Mouse (Mus musculus): ENCODE data around the gene Pla2g4e.
A peak's percentile ranks its signal among the peaks of the same experiment; 100 is the strongest.

Pla2g4e gene

DNA sequence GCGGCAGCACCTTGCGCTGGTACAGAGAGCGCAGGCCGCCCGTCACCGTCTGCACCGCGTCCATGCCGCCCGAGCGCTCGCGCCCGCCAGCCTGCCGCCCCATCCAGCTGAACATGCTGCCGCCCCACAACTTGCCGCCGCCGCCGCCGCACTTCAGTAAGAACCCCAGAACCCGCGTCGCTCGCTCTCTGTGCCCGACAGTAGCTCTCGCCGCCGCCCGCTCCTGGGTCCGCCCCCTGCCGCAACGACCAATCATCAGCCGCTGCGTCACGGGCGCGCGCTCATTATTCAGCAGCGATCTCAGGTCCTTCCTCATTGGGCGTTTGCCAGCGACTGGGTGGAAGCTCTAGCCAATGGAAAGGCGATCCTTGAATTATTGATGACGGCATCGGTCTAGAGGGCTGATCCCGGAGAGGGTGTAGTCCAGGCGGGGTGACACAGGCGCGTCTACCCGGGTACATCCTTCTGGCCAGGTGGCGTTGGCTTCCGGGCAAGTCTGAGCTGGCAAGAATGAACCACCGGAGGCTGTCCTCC lies 90.7 kb downstream of the Pla2g4e start, which contains the start of gene Ehd4:
Gene Ehd4, minus strand, starts transcription at position 246 of the 534 bp plus-strand sequence.
- peak; percentile 92 for DNase-seq (ENCODE audit: low spot score)

DNA sequence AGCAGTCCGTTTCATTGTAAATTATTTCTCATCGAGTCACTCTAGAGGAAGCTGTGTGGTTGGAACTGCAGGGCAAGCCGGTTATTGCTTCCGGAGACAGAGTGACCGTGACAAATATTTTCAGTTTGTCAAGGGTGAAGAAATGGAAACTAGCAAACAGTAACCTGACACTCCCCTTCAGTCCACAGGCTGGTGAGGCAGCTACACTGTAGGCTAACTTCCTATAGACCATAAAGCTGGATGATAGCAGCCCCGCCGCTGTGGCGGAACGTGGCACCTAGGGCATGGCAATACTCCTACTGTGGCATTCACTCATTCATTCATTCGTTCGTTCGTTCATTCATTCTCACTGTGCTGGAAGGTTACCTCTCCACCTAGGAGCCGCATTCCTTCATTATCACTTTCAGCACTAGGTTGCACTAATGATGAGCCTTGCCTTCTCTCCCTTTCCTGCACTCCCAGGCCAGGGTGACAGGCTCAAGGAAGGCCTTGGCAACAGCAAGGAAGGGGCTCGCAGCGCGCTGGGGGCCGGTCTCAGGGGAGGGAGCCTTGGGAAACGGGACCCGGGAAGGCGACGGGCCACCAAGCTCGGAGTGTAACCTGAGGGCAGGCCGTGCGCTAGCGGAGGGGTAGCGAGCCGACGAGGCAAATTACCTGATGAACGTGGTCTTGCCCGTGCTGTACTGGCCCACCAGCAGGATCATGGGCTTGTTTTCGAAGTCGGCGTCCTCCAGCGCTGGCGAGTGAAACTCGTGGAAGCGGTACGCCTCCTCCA lies 91.4 kb downstream of the Pla2g4e start:
- no peak for DNase-seq (ENCODE audit: low spot score)

DNA sequence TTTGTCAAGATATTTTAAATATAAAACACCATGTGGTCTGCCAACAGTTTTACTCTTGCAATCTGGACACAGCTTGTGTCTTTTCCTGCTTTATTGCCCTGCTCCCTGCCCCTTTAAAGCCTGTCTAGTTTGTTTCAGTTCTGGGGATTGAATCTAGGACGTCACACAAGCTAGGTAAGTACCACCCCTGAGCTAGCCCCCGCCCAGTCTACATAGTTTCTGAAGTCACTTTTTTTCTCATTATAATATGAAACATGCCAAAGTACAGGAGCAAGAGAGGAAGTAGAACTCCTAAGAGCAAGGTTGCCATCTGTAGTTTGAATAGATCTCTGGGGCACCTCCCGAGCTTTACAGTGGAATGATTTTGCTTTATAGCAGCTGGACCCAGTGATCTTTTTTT lies 94.6 kb downstream of the Pla2g4e start:
- DNase-seq (ENCODE audit: low spot score): no peak

DNA sequence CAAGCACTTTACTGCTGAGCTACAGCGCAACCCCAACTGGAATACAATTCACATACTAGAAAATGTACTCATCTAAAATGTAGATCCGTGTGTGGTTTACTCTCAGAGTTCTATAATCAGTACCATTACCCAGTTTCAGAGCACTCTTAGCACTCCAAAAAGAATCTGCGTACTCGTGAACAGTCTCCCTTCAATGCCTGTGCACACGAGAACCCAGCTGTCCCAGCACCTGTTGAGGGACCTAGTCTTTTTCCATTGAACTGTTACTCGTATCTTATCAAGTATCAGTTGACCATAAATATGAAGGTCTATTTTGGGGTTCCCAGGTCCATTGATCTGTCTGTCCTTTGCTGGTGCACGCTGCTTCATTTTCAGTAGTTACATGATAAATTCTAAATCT lies 95.5 kb downstream of the Pla2g4e start:
- no peak for DNase-seq (ENCODE audit: low spot score)

DNA sequence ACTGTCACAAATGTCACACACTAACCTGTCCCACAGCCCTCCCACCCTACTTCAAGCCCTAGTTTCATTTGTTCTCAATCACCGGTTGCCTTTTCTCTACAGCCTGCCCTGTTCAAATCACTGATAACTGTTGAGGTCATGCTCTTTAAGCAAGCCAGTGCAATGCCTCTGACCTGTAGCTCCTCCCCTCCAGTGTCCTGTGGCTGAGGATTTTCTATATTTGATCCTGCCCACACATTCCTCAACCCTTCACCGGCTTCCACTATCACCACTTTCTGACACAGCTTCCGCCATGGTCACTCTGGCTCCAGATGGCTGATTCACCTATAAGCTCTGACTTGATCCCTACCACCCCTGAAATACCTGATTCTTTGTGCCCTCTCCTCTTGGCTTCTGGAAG lies 97.1 kb downstream of the Pla2g4e start:
- no peak for DNase-seq (ENCODE audit: low spot score)

DNA sequence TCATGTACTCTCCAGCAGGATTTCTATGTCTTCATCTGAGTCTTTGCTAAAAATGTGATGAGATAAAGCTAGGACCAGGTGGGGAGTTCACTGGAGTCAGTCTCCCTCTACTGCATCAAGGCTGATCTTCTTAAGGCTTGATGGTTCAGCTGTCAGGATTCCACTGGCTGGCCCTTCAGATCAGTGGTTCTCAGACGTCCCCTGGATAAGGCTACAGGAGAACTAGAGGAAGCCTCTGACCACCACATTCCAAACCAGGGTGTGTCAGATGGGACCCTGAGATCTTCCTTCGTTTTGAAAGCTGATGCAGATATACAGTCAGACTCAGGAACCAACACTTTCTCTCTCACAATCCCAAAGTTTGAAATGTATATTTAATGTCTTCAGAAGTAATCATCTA lies 97.8 kb downstream of the Pla2g4e start:
- DNase-seq (ENCODE audit: low spot score): no peak

DNA sequence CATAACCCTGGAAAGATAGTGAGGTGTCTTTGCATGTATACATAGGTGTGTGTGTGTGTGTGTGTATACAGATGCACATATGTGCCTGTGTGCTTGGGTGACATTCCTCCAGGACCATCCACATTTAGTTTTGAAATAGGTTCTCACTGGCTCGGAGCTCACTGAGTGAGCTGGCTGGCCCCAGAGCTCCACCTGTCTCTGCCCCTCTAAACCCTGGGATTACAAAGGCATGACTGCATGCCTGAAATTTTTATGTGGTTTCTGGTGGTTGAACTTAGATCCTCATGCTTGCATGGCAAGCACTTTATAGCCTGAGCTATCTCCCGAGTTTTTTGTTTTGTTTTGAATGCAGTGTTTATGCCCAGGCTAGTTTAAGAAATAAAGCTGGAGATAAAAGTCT lies 98.6 kb downstream of the Pla2g4e start:
- DNase-seq (ENCODE audit: low spot score): no peak

DNA sequence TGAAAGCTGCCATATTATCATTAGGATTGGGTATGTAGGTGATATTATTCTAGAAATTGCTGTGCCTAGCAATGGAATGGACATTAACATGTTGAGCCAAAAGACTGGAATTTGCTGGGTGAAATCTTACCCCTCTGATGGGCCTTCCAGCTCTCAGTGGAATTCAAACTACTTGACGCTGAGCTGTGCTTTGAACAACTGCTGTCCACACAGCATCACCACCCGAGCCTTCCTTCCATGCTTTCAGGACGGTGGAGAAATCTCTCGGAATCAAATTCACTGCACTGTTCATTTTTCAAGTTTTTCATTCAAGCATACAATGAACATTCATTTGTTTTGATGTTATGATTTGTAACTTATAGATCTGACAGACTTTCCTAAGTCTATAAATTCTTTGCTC lies 100.7 kb downstream of the Pla2g4e start:
- DNase-seq (ENCODE audit: low spot score): no peak

DNA sequence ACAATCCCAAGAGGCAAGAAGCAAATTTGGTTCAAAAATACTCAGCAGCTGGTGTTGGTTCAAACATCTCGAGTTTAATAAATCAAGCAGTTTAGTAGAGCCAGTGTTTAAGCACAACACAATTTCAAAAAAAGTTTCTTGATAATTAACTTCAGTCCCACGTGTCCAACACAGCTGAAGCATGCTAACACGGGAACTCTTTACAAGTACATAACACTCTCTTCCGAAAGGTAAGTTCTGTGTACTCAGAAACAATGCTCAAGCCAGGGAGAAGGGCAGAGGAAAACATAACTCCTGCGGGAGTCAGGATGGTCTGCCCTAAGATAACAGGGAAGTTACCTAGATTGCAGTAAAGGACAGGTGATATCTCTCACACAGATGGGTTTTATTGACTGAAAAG lies 102.8 kb downstream of the Pla2g4e start:
- DNase-seq (ENCODE audit: low spot score): no peak

DNA sequence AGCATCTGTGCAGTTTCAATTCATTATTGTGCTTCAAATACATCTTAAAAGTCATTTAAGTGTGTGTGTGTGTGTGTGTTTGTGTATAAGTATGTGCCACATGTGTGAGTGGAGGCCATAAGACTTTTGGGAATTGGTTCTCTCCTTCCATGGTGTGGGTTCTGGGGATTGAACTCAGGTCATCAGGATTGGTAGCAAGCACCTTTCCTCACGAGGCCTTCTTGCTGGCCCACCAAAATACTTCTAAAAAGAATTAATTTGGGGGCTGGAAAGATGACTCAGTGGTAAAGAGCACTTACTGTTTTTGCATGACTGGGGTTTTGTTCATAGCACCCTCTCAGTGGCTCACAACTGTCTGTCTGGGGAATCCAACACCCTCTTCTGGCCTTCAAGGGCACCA lies 103.5 kb downstream of the Pla2g4e start:
- no peak for DNase-seq (ENCODE audit: low spot score)

DNA sequence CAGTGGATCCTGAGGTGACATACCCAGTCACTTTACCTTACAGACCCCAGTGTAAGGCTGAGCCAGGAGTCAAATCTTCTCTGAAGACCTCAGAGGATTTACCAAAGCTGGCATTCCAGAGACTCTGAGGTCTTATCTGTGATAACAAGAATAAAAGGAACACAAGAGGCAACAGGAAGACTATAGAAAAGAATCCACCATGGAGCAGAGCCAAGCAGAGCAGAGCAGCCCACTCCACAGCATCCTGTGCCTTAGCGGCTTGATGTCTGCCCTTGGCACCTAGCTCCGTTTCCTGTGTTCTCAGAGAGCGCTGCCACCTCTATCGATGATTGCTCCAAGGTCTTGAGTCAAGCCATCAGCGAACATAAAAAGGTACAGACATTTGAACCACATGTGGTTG lies 104.8 kb downstream of the Pla2g4e start:
- no peak for DNase-seq (ENCODE audit: low spot score)

DNA sequence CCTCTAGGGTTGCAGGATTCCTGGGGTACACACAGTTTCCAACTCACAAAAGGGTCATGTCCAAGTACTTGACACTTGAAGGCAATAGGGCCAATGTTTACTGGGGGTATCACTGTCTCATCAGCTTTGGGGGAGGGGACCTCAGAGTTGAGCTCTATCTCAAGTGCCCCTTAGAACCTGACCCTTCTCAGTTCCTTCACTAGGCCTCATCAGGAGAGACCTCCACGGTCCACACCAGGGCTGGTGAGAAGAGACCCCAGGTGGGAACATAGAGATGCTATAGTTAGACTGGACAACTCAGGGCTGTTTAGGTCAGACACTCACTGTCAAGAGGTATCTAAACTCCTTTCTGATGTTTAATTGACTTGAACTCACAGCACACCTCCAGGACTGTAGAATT lies 106.0 kb downstream of the Pla2g4e start:
- DNase-seq (ENCODE audit: low spot score): no peak

DNA sequence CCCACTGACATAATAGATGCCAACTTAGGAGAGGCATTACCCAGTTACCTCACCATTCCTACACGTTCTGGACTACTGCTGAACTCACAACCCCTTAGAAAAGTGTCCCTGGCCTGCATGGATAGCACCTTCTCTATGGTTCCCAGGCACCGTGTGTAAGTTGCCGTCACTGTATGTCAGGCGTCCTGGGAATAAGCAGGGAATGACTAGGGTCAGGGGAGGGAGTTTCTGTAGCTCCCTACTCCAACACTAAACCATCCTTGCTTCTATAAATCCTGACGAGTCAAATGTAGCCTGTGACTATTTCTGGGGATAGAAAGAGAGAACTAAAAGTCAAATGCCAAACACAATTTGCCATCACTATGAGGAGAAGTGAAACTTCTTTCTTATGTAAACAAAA lies 107.9 kb downstream of the Pla2g4e start:
- DNase-seq (ENCODE audit: low spot score): no peak

DNA sequence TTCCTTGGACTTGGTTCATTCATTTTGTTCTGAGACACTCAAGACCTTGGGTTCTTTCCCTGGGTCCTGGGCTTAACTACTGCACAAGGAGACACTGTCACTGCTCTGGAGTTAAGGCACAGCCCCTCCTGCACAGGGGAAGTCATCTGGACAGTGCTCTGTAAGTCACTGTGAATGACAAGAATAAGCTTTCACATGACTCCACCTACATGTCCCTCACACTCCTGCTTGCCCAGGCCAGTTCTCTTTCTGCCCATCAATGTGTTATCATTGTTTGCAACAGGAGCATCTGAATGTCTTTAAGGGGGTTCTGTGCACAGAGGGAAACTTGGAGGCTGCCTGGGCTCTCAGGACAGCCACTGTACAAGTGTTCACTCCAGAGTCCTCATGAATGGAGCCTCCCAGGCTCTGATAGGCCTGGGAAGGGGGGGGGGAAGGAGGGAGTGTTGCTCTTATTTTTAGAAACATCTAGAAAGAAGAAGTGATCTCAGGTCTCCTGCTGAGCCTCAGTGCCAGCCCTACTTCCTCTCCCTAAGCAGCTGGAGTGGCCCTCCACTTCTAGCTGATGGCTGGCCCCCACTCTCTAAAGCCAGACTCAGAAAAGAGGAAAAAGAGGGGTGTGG lies 110.6 kb downstream of the Pla2g4e start:
- DNase-seq (ENCODE audit: low spot score): no peak

DNA sequence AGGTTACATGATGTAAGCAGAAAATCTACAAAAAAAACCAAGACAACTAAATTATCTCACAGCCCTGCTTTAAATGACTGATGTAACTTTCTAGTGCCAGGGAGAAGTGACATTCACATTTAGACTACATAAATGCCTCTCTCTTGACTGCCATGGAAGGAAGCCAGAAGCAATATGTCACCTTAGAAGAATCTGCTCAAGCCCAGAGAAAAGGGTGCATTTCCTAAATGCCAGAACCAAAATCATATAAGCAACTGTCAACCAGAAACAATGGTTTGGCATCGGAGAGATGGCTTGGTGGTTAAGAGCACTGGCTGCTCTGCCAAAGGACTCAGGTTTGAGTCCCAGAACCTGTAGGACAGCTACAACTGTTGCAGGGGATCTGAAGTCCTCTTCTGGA lies 113.3 kb downstream of the Pla2g4e start:
- DNase-seq (ENCODE audit: low spot score): no peak

DNA sequence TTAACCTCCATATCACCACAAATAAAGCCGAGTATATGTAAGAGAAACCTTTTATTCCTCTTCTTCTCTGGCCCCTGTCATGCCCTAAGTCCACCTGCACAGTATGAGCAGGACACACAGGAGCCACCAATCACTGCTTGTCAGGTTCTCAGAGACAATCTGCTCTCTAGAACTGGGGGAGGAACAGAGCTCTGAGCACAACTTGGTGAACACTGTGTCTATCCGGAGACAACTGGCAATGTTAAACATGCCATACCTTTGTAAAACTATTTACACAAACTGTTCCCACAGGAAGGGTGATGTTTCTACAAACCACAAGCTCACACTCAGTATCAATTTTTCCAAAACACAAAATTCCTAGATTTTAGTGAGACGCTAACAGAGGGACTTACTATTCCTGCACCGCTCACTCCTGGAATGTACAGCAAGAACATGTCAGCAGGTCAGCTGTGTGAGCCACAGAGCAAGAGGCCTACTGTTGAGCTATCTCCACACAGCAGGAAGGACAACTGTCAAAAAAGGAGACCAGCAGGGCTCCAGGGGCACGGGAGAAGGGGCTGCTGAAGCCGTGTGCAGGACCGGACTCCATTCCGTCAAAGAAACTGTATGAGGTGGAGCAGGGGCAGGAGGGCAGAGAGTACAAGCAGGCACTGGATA lies 115.8 kb downstream of the Pla2g4e start:
- DNase-seq (ENCODE audit: low spot score): no peak

DNA sequence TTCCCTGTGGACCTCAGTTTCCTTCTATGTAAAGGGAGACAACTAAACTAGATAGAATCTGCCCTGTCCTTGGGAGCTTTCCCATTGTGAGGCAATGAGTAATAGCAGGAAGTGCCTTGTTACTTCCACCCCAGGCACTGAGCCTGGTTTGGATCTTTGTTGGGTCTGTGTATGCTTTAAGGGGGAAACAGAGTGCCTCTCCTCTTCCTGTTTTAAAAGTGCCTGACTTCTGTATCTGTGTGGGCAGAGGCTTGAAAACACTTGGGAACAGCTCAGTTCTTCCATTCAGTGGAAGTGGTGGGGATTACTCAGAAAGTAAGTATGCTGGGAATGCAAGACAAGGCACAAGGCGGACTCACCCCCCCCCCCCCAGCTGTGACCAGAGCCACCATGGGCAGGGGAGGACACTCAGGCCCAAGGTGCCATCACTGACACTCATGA lies 116.5 kb downstream of the Pla2g4e start:
- no peak for DNase-seq (ENCODE audit: low spot score)

DNA sequence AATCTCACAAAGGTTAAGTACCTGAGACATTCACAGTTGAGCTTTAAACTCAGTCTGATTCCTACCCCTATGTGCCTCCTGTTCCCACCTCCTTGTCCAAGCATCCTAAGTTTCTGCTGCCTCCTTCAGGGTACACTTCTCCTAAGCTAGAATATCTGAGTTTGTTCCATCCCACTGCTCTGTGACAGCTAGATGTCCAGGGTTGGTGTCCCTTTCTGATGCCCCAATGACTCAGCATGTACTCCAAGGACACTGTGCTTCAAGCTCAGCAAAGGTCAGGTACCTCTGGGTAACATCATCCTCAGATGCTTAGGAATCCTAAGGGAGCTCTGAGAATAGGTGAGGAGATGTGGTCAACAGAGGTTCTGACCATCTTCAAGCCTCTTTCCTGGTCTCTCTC lies 117.1 kb downstream of the Pla2g4e start:
- no peak for DNase-seq (ENCODE audit: low spot score)

DNA sequence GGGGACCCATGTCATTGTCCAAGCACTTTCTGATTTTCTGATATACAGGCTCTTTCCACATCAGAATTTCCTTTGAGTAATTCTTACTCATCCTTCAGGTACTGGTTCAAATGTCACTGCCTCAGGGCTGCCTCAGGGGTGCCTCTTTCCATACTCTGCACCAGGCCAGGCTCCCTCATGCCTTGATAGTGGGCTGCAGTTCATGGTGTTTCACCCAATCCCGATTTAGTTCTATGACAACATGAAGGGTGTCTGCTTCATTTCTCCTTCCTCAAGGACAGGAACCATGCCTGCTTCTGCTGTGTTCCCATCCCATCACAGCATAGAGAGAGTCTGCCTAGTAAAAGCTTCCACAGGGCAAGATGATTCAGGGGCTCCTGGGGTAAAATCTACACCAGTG lies 118.2 kb downstream of the Pla2g4e start:
- no peak for DNase-seq (ENCODE audit: low spot score)

DNA sequence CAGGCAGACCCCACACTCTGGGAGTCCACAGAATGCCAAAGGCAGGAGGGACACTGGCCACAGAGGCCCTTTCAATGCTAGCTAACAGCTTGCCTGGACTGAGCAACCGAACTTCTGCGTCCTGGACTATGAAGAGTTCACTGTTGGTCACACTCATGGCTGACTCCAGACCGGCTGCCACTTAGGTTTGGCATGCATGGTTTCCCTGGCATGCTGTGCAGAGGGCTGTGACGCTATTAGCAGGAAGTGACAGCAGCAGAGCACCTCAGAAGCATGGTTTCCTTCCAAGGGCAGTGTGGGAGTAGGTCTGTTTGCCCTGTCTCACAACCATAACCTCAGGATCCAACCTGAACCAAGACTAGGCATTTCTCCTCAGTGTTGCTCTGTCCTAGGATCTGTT lies 118.7 kb downstream of the Pla2g4e start:
- DNase-seq (ENCODE audit: low spot score): no peak

DNA sequence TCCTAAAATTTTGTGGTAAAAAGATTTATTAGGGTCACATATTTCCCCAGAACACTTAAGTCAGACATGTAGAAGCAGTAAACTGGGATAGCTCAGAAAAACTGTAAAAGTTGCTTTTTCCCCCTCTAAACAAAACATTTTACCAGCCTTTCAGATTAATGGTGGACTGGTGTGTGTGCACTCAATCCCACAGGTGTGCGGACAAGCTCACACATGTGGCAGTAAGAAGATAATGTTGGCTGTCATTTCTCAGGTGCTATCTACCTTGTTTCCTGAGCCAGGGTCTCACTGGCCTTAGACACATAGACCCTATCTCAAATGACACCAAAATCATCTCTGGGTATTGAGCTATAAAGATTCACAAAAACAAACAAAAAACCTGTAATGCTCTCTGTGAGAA lies 119.7 kb downstream of the Pla2g4e start:
- no peak for DNase-seq (ENCODE audit: low spot score)

DNA sequence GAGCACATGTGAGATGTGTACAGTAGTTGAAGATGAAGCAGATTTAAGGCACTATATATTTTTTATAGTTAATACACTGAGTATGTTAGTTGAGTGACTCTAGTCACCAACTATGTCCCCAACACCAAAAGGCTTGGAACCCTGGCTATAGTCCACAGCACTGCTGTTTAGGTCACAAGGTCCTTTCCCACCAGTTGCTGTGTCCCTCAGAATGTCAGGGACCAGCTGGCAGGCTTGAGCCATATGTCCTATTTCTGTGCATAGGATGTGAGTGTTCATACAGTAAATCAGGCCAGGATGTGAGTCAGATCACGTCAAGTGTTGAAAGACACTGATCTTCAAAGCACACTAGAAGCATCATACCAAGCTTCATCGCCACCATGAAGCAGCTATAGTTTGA lies 120.2 kb downstream of the Pla2g4e start:
- no peak for DNase-seq (ENCODE audit: low spot score)

DNA sequence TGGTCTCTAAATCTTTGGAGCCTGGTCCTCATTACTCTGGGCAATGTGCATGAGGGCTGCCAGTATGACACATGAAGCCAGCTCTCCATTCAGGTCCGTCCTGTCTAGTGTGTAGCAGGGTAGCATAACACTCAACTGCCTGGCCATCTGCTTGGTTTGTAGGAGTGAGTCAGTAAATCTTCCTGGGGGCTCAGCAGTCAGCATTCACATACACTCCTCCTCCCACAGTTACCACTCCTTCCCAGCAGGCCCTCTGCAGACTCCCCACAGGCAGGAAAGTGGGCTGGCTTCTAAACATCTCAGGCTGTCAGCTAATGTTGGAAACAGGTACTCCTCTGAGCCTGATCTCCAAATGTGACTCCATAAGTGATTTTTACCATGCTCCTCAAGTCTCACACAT lies 121.0 kb downstream of the Pla2g4e start:
- no peak for DNase-seq (ENCODE audit: low spot score)
